Comparison of ENCODE assay signal across 20 mouse cellular contexts in the genomic region with DNA sequence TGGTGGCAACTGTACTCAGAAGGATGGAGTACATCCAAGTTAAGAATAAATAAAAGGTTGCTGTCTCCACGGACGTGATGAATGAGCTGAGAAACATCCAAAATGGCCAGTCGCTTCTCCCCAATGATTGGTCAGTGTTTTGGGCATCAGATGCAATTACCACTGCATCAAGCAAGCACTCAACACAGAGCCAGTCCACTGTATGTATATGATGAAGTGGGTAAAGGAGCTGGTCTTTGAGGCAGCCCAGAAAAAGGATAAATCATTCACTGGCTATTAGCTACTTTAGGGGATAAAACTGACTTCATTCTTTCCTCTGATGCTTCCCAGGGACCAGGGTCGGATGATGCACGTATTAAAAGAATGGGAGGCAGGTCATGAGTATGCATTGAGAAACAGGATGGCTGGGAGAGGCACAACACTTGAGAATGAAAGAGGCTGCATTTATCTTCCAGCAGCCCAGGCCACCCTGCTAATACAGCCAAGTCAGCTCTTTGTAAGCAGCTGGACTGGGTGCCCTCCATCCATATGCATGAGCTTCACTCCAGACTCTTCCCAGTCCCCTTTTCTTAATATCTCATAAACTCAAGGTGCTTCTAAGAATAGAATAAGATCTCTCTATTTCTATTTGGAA.
DNase-seq lines count a peak whose midpoint lies in the region; ATAC-seq lines count a peak whose summit lies in the region.
"Had no signal": no experiment of that assay in that cellular context is flagged by ENCODE, and none has a peak within 500 bp of the region (broad histone marks: within the 10 kb centered on the region; RNA-seq: fewer than 3 reads in every experiment).

No protein-coding gene starts in this region.

- H3K27me3 ChIP-seq in neural tube, embryonic 11.5 days (ENCODE audit: control insufficient read depth, insufficient read depth, low read length): no peaks in the 10 kb centered on the region
- H3K27me3 ChIP-seq in neural tube, embryonic 15.5 days (replicated peaks): no peaks in the 10 kb centered on the region
- no peaks in the 10 kb centered on the region for H3K27me3 ChIP-seq in hindbrain, embryonic 12.5 days
- no peaks in the 10 kb centered on the region for H3K27me3 ChIP-seq in midbrain, embryonic 12.5 days
- H3K27me3 ChIP-seq: embryonic facial prominence, embryonic 15.5 days; heart, embryonic 15.5 days; hindbrain, embryonic 15.5 days had no signal

- no peaks in the 10 kb centered on the region for H3K9me3 ChIP-seq in neural tube, embryonic 11.5 days (ENCODE audit: control insufficient read depth, low read length)
- H3K9me3 ChIP-seq in neural tube, embryonic 15.5 days (replicated peaks): no peaks in the 10 kb centered on the region
- no peaks in the 10 kb centered on the region for H3K9me3 ChIP-seq in hindbrain, embryonic 12.5 days (replicated peaks)
- no peaks in the 10 kb centered on the region for H3K9me3 ChIP-seq in midbrain, embryonic 12.5 days
- H3K9me3 ChIP-seq: embryonic facial prominence, embryonic 15.5 days; heart, embryonic 15.5 days; hindbrain, embryonic 15.5 days had no signal

- intact Hi-C loops in heart, postnatal 25 days (cut with DNase I): no loop called here
- intact Hi-C loops in gastrocnemius, postnatal 36 days (cut with DNase I): no loop called here

- H3K9ac ChIP-seq in neural tube, embryonic 11.5 days (ENCODE audit: low read length): no peak overlapping the region
- H3K9ac ChIP-seq in neural tube, embryonic 15.5 days (replicated peaks): no peak overlapping the region
- H3K9ac ChIP-seq in hindbrain, embryonic 12.5 days: no peak overlapping the region
- no peak overlapping the region for H3K9ac ChIP-seq in midbrain, embryonic 12.5 days (replicated peaks)
- H3K9ac ChIP-seq: embryonic facial prominence, embryonic 15.5 days; heart, embryonic 15.5 days; hindbrain, embryonic 15.5 days; liver, embryonic 14.5 days had no signal

- WGBS in neural tube, embryonic 11.5 days: 66% methylated on average over 5 of the region's 5 CpGs
- 41% methylated on average over 5 of the region's 5 CpGs for WGBS in neural tube, embryonic 15.5 days
- 52% methylated on average over 5 of the region's 5 CpGs for WGBS in hindbrain, embryonic 12.5 days
- 50% methylated on average over 5 of the region's 5 CpGs for WGBS in midbrain, embryonic 12.5 days

- peak; percentile 37 for DNase-seq in neural tube, embryonic 11.5 days (ENCODE audit: low spot score)
- DNase-seq in left cerebral cortex, adult 18-20 months (ENCODE audit: low spot score in 2 of 2): no peak
- DNase-seq in heart, postnatal 25 days (ENCODE audit: low spot score): no peak
- no peak for DNase-seq in gastrocnemius, postnatal 36 days
- DNase-seq: cerebellum, adult 9-11 months; gastrocnemius, postnatal 14 days; heart, adult 2 months; kidney, adult 18-20 months; kidney, postnatal 10 days; layer of hippocampus, postnatal 36 days; thymus, postnatal 25 days had no signal

- H3K4me3 ChIP-seq in neural tube, embryonic 11.5 days (ENCODE audit: low read depth, low read length): no peak overlapping the region
- H3K4me3 ChIP-seq in neural tube, embryonic 15.5 days (replicated peaks): no peak overlapping the region
- no peak overlapping the region for H3K4me3 ChIP-seq in hindbrain, embryonic 12.5 days
- H3K4me3 ChIP-seq in midbrain, embryonic 12.5 days: no peak overlapping the region
- H3K4me3 ChIP-seq: embryonic facial prominence, embryonic 15.5 days; heart, adult 2 months; heart, embryonic 15.5 days; hindbrain, embryonic 15.5 days; layer of hippocampus, adult 2 months had no signal

- ATAC-seq in neural tube, embryonic 11.5 days (ENCODE audit: insufficient read depth, low FRiP score, low TSS enrichment): peak; percentile 79; the same call in 1 of the 2 replicates
- no peak; the same call in 1 of the 2 replicates for ATAC-seq in neural tube, embryonic 15.5 days (ENCODE audit: low FRiP score)
- ATAC-seq in hindbrain, embryonic 12.5 days (ENCODE audit: low FRiP score): peak; percentile 76
- peak; percentile 83 for ATAC-seq in midbrain, embryonic 12.5 days (ENCODE audit: low FRiP score, low read depth)

- no peak overlapping the region for H3K4me2 ChIP-seq in neural tube, embryonic 11.5 days (ENCODE audit: low read depth)
- H3K4me2 ChIP-seq in neural tube, embryonic 15.5 days: no peak overlapping the region
- H3K4me2 ChIP-seq in hindbrain, embryonic 12.5 days (replicated peaks): no peak overlapping the region
- H3K4me2 ChIP-seq in midbrain, embryonic 12.5 days (replicated peaks): no peak overlapping the region
- H3K4me2 ChIP-seq: embryonic facial prominence, embryonic 15.5 days; heart, embryonic 15.5 days; hindbrain, embryonic 15.5 days had no signal

- H3K27ac ChIP-seq in neural tube, embryonic 11.5 days (ENCODE audit: low read depth, low read length): no peak overlapping the region
- H3K27ac ChIP-seq in neural tube, embryonic 15.5 days (replicated peaks): no peak overlapping the region
- H3K27ac ChIP-seq in hindbrain, embryonic 12.5 days: peak overlapping the region; percentile 7; the same call in 1 of the 2 replicates
- peak overlapping the region; percentile 58; the same call in 1 of the 2 replicates for H3K27ac ChIP-seq in midbrain, embryonic 12.5 days (replicated peaks)
- H3K27ac ChIP-seq: embryonic facial prominence, embryonic 15.5 days; heart, adult 2 months; heart, embryonic 15.5 days; hindbrain, embryonic 15.5 days; layer of hippocampus, adult 2 months; liver, embryonic 14.5 days; macrophage had no signal

- H3K4me1 ChIP-seq in neural tube, embryonic 11.5 days (ENCODE audit: control insufficient read depth, insufficient read depth, low read length): no peaks in the 10 kb centered on the region
- no peaks in the 10 kb centered on the region for H3K4me1 ChIP-seq in neural tube, embryonic 15.5 days
- H3K4me1 ChIP-seq in hindbrain, embryonic 12.5 days: peaks cover 6% of the 10 kb centered on the region
- peaks cover 5% of the 10 kb centered on the region for H3K4me1 ChIP-seq in midbrain, embryonic 12.5 days
- H3K4me1 ChIP-seq: embryonic facial prominence, embryonic 15.5 days; heart, embryonic 15.5 days; hindbrain, embryonic 15.5 days had no signal

- no peaks in the 10 kb centered on the region for H3K36me3 ChIP-seq in neural tube, embryonic 11.5 days (ENCODE audit: control insufficient read depth, insufficient read depth, low read length)
- H3K36me3 ChIP-seq in neural tube, embryonic 15.5 days: no peaks in the 10 kb centered on the region
- no peaks in the 10 kb centered on the region for H3K36me3 ChIP-seq in hindbrain, embryonic 12.5 days
- H3K36me3 ChIP-seq in midbrain, embryonic 12.5 days: no peaks in the 10 kb centered on the region
- H3K36me3 ChIP-seq: embryonic facial prominence, embryonic 15.5 days; heart, embryonic 15.5 days; hindbrain, embryonic 15.5 days had no signal

Comparison
In these comparisons a context has a peak if more than half of its experiments do, and no peak if none do; other contexts are left out.
1. H3K27ac ChIP-seq: peak in hindbrain, embryonic 12.5 days (single experiment) and midbrain, embryonic 12.5 days (single experiment); none in neural tube, embryonic 11.5 days (single experiment) and neural tube, embryonic 15.5 days (single experiment).